Mouse (Mus musculus) MEL (cell line): ENCODE results near the gene Olfr520. TPM values are rescaled to one million over a fixed set of nuclear protein-coding genes. Genes with fewer than 3 reads are reported as not detected.

Experiments
- DNase-seq: peaks from one replicate; pipeline ENCODE4 v3.0.0; 2011; ENCODE audit warnings: low read depth, low spot score
- H3K27ac ChIP-seq: 2 replicates; pipeline ENCODE4 v1.5.1; 2012; ENCODE audit warnings: low read depth, mild to moderate bottlenecking, control low read depth, low read length, moderate library complexity; ENCODE audit not compliant: control insufficient read depth
- H3K27me3 ChIP-seq, 2 experiments: fragments of 150-350 bp in 1 of 2; sonication (generic) in 1 of 2; 2 replicates each; pipeline ENCODE4 v1.6.1; 2012; ENCODE audit warnings: low read length in 2 of 2, mild to moderate bottlenecking in 2 of 2, improper control_type of control experiment in 1 of 2, moderate library complexity in 1 of 2; ENCODE audit not compliant: insufficient read depth in 2 of 2, control insufficient read depth in 1 of 2
- H3K36me3 ChIP-seq, 2 experiments: 2 replicates each; pipeline ENCODE4 v1.6.1; 2012 to 2014; ENCODE audit warnings: low read length in 2 of 2, improper control_type of control experiment in 1 of 2, inconsistent platforms in 1 of 2, mild to moderate bottlenecking in 1 of 2; ENCODE audit not compliant: insufficient read depth in 2 of 2, control insufficient read depth in 1 of 2
- H3K4me1 ChIP-seq, 2 experiments: fragments of 150-350 bp in 1 of 2; sonication (generic) in 1 of 2; 2 replicates each; pipeline ENCODE4 v1.6.1; 2012; ENCODE audit warnings: low read length in 2 of 2, improper control_type of control experiment in 1 of 2, mild to moderate bottlenecking in 1 of 2; ENCODE audit not compliant: insufficient read depth in 2 of 2, control insufficient read depth in 1 of 2
- H3K4me3 ChIP-seq, 2 experiments: fragments of 150-350 bp in 1 of 2; sonication (generic) in 1 of 2; 2 replicates each; pipeline ENCODE4 v1.5.1; 2012; ENCODE audit warnings: low read depth in 2 of 2, low read length in 2 of 2, mild to moderate bottlenecking in 2 of 2, moderate library complexity in 2 of 2, control low read depth in 1 of 2, improper control_type of control experiment in 1 of 2; ENCODE audit not compliant: control insufficient read depth in 1 of 2, insufficient read depth in 1 of 2
- H3K79me2 ChIP-seq: 2 replicates; pipeline ENCODE4 v1.6.1; 2012; ENCODE audit warnings: mild to moderate bottlenecking, low read length, moderate library complexity; ENCODE audit not compliant: control insufficient read depth, poor library complexity, insufficient read depth
- H3K9ac ChIP-seq: 2 replicates; pipeline ENCODE4 v1.6.1; 2012; ENCODE audit warnings: low read depth, mild to moderate bottlenecking, control low read depth, low read length, moderate library complexity; ENCODE audit not compliant: control insufficient read depth, poor library complexity, severe bottlenecking
- H3K9me3 ChIP-seq: fragments of 150-350 bp; sonication (generic); replicated peaks from 2 replicates; pipeline ENCODE4 v1.6.1; 2012; ENCODE audit warnings: mild to moderate bottlenecking, low read length, improper control_type of control experiment, moderate library complexity; ENCODE audit not compliant: insufficient read depth
- CHD1 ChIP-seq: IDR thresholded peaks from 2 replicates; pipeline ENCODE4 v1.6.1; 2012; ENCODE audit warnings: low read depth, mild to moderate bottlenecking, inconsistent platforms, low read length, improper control_type of control experiment
- CHD2 ChIP-seq: IDR thresholded peaks from 2 replicates; pipeline ENCODE4 v1.6.1; 2011; ENCODE audit warnings: low read length, improper control_type of control experiment
- E2F4 ChIP-seq: IDR thresholded peaks from 2 replicates; pipeline ENCODE4 v1.6.1; 2011; ENCODE audit warnings: low read depth, low read length, improper control_type of control experiment, borderline replicate concordance
- ELF1 ChIP-seq: IDR thresholded peaks from 2 replicates; pipeline ENCODE4 v1.6.1; 2014; ENCODE audit warnings: low read depth, mild to moderate bottlenecking, inconsistent platforms, low read length, improper control_type of control experiment, moderate library complexity
- GABPA ChIP-seq: IDR thresholded peaks from 2 replicates; pipeline ENCODE4 v1.6.1; 2012; ENCODE audit warnings: low read depth, mild to moderate bottlenecking, inconsistent platforms, low read length, improper control_type of control experiment, moderate library complexity
- GATA1 ChIP-seq: IDR thresholded peaks from 2 replicates; pipeline ENCODE4 v1.6.1; 2011; ENCODE audit warnings: low read depth, low read length, improper control_type of control experiment
- HCFC1 ChIP-seq: IDR thresholded peaks from 2 replicates; pipeline ENCODE4 v1.6.1; 2012; ENCODE audit warnings: low read depth, mild to moderate bottlenecking, inconsistent platforms, low read length, improper control_type of control experiment, moderate library complexity
- JUND ChIP-seq: IDR thresholded peaks from 2 replicates; pipeline ENCODE4 v1.6.1; 2011; ENCODE audit warnings: low read depth, mild to moderate bottlenecking, improper control_type of control experiment, low read length
- KAT2A ChIP-seq: conservative IDR thresholded peaks from 2 replicates; pipeline ENCODE4 v1.6.1; 2012; ENCODE audit warnings: low read depth, low read length, improper control_type of control experiment, inconsistent platforms
- MAFK ChIP-seq: IDR thresholded peaks from 2 replicates; pipeline ENCODE4 v1.6.1; 2011; ENCODE audit warnings: low read depth, mild to moderate bottlenecking, low read length, improper control_type of control experiment, borderline replicate concordance
- MAX ChIP-seq: IDR thresholded peaks from 2 replicates; pipeline ENCODE4 v1.6.1; 2011; ENCODE audit warnings: low read length, improper control_type of control experiment
- MAZ ChIP-seq: IDR thresholded peaks from 2 replicates; pipeline ENCODE4 v1.6.1; 2012; ENCODE audit warnings: low read depth, mild to moderate bottlenecking, inconsistent platforms, low read length, improper control_type of control experiment
- MEF2A ChIP-seq: IDR thresholded peaks from 2 replicates; pipeline ENCODE4 v1.6.1; 2014; ENCODE audit warnings: low read depth, mild to moderate bottlenecking, inconsistent platforms, low read length, improper control_type of control experiment; ENCODE audit not compliant: poor library complexity, insufficient replicate concordance, severe bottlenecking; ENCODE audit errors: extremely low read depth
- MXI1 ChIP-seq: IDR thresholded peaks from 2 replicates; pipeline ENCODE4 v1.6.1; 2011; ENCODE audit warnings: mild to moderate bottlenecking, low read depth, low read length, improper control_type of control experiment
- MYB ChIP-seq: IDR thresholded peaks from 2 replicates; pipeline ENCODE4 v1.6.1; 2011; ENCODE audit warnings: mild to moderate bottlenecking, low read depth, low read length, improper control_type of control experiment
- NRF1 ChIP-seq: IDR thresholded peaks from 2 replicates; pipeline ENCODE4 v1.6.1; 2014; ENCODE audit warnings: low read depth, mild to moderate bottlenecking, inconsistent platforms, low read length, improper control_type of control experiment, moderate library complexity; ENCODE audit not compliant: poor library complexity, insufficient read depth, severe bottlenecking
- POLR2A ChIP-seq, 2 experiments: IDR thresholded peaks; 2 replicates each; pipeline ENCODE4 v1.6.1; 2011 to 2012; ENCODE audit warnings: low read length in 2 of 2, mild to moderate bottlenecking in 2 of 2, control low read depth in 1 of 2, improper control_type of control experiment in 1 of 2, low read depth in 1 of 2, moderate library complexity in 1 of 2; ENCODE audit not compliant: control insufficient read depth in 1 of 2, insufficient read depth in 1 of 2, poor library complexity in 1 of 2
- POLR2AphosphoS2 ChIP-seq: IDR thresholded peaks from 2 replicates; pipeline ENCODE4 v1.6.1; 2011; ENCODE audit warnings: low read length, improper control_type of control experiment
- RAD21 ChIP-seq: IDR thresholded peaks from 2 replicates; pipeline ENCODE4 v1.6.1; 2011; ENCODE audit warnings: mild to moderate bottlenecking, low read depth, low read length, improper control_type of control experiment
- SMC3 ChIP-seq: IDR thresholded peaks from 2 replicates; pipeline ENCODE4 v1.6.1; 2011; ENCODE audit warnings: low read depth, low read length, improper control_type of control experiment
- TAL1 ChIP-seq: IDR thresholded peaks from 2 replicates; pipeline ENCODE4 v1.6.1; 2012; ENCODE audit warnings: mild to moderate bottlenecking, inconsistent platforms, low read length, moderate library complexity, mixed read lengths
- TBP ChIP-seq: IDR thresholded peaks from 2 replicates; pipeline ENCODE4 v1.8.0; 2011; ENCODE audit warnings: low read depth, low read length, improper control_type of control experiment
- UBTF ChIP-seq: IDR thresholded peaks from 2 replicates; pipeline ENCODE4 v1.6.1; 2012; ENCODE audit warnings: low read depth, mild to moderate bottlenecking, inconsistent platforms, low read length, improper control_type of control experiment, moderate library complexity, borderline replicate concordance; ENCODE audit not compliant: insufficient read depth
- USF1 ChIP-seq: IDR thresholded peaks from 2 replicates; pipeline ENCODE4 v1.6.1; 2014; ENCODE audit warnings: low read depth, mild to moderate bottlenecking, inconsistent platforms, low read length, improper control_type of control experiment, moderate library complexity
- ZC3H11A ChIP-seq: IDR thresholded peaks from 2 replicates; pipeline ENCODE4 v1.6.1; 2012; ENCODE audit warnings: low read depth, mild to moderate bottlenecking, inconsistent platforms, low read length, improper control_type of control experiment
- polyA plus RNA-seq, 2 experiments: library from polyadenylated mRNA; stranded (reverse) in 1 of 2; unstranded in 1 of 2; fragments of >175 nt in 1 of 2; fragments of >200 nt in 1 of 2; gene quantifications; 2 replicates each; pipeline versions ENCODE4 v1.2.1 to v1.2.4; 2012; ENCODE audit warnings: low replicate concordance in 2 of 2, low read depth in 1 of 2; ENCODE audit not compliant: insufficient read length in 2 of 2, insufficient read depth in 1 of 2, missing spikeins in 1 of 2
- total RNA-seq: library from RNA; depleted of rRNA; stranded (reverse); fragments of 300-350 nt; gene quantifications from 2 replicates; pipeline ENCODE4 v1.2.3, GENCODE M21; 2012

Gene Olfr520
- total and polyA plus RNA-seq, 3 experiments: not detected

DNA sequence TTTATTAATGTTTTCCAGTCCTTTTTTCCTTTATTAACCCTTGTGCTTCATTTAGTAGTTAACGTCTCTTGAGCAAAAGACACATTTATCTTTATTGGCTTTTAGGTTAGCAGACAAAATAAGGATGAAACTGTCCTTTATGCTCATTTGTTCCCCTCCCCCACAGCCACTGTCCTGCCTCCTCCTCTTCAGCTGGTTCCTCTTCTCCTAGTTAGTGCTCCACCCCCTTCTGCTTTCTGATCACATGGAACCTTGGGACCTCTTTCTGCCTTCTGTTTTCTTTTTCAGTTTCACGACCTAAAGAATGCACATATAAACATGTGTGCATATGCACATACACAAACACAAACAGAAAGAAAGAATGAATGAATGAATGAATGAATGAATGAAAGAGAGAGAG is 51.8 kb downstream of the Olfr520 start:
- no peaks in the 10 kb centered on the region for H3K79me2 ChIP-seq
- H3K4me3 ChIP-seq: no peak overlapping the region
- no peak overlapping the region for H3K27ac ChIP-seq
- H3K9ac ChIP-seq: no peak overlapping the region
- peaks cover 0 to 2% of the 10 kb centered on the region in 2 experiments; a peak in 1 of 4 replicates for H3K36me3 ChIP-seq
- H3K9me3 ChIP-seq: no peaks in the 10 kb centered on the region
- no peak for TF ChIP-seq MAX
- TF ChIP-seq CHD2: no peak
- TF ChIP-seq GABPA: no peak
- no peak for TF ChIP-seq MYB
- no peak for TF ChIP-seq SMC3
- no peak for TF ChIP-seq USF1
- no peak for TF ChIP-seq ELF1
- TF ChIP-seq MEF2A: no peak
- no peak for TF ChIP-seq POLR2A (IDR thresholded peaks at IDR 0.05; ENCODE audit: control insufficient read depth in 1 of 2, insufficient read depth in 1 of 2, low read depth in 1 of 2, low read length in 2 of 2, poor library complexity in 1 of 2)
- TF ChIP-seq E2F4: no peak
- TF ChIP-seq, all 39 proteins: peak for 0
- peaks cover 0 to 2% of the 10 kb centered on the region in 2 experiments; a peak in 1 of 4 replicates for H3K4me1 ChIP-seq
- H3K27me3 ChIP-seq: peaks cover 0 to 2% of the 10 kb centered on the region in 2 experiments; a peak in 1 of 4 replicates
- peak; percentile 45 for DNase-seq

GRCm38 (mm10) chr7:99783421-99783820 is 53.3 kb downstream of the Olfr520 start:
- TF ChIP-seq POLR2A (IDR thresholded peaks at IDR 0.05; ENCODE audit: control insufficient read depth in 1 of 2, insufficient read depth in 1 of 2, low read depth in 1 of 2, low read length in 2 of 2, poor library complexity in 1 of 2): no peak
- TF ChIP-seq TBP: no peak
- no peak for TF ChIP-seq GABPA
- TF ChIP-seq ZC3H11A: no peak
- TF ChIP-seq POLR2AphosphoS2: no peak
- TF ChIP-seq MXI1: no peak
- TF ChIP-seq NRF1: no peak

DNA sequence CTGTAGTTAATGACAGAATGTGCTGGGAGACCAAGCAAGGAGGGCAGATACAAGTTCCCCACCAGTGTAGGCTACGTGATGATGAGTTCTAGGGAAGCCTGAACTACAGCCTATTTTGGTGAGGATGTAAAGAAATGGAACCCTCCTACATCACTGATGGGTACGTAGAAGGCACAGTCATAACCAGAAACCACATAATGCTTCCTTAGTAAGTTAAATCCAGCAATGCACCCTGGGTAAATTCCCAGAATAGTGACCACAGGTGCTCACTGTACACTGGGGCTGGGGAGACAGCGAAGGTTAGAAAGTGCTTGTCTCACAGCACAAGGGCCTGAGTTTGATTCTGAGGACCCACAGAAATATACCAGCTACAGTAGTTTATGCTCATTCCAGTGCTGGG is 55.5 kb downstream of the Olfr520 start:
- no peak for DNase-seq
- H3K9ac ChIP-seq: no peak overlapping the region
- H3K9me3 ChIP-seq: no peaks in the 10 kb centered on the region
- peaks cover 0 to 2% of the 10 kb centered on the region in 2 experiments; a peak in 1 of 4 replicates for H3K4me1 ChIP-seq
- no peak overlapping the region for H3K27ac ChIP-seq
- no peak overlapping the region for H3K4me3 ChIP-seq
- no peaks in the 10 kb centered on the region for H3K79me2 ChIP-seq
- peaks cover 2 to 9% of the 10 kb centered on the region in 2 experiments for H3K27me3 ChIP-seq
- TF ChIP-seq GATA1: no peak
- TF ChIP-seq MXI1: no peak
- no peak for TF ChIP-seq MAZ
- TF ChIP-seq E2F4: no peak
- no peak for TF ChIP-seq GABPA
- no peak for TF ChIP-seq JUND
- no peak for TF ChIP-seq CHD1
- TF ChIP-seq KAT2A: no peak
- TF ChIP-seq MAFK: no peak
- no peak for TF ChIP-seq HCFC1
- TF ChIP-seq MEF2A: no peak
- TF ChIP-seq UBTF: no peak
- TF ChIP-seq TAL1: no peak
- TF ChIP-seq MAX: no peak
- TF ChIP-seq RAD21: no peak
- peaks cover 0 to 2% of the 10 kb centered on the region in 2 experiments; a peak in 1 of 4 replicates for H3K36me3 ChIP-seq

More at GRCm38 (mm10) chr7:99783421-99783820, 53.3 kb downstream of the Olfr520 start:
- Histone ChIP-seq H3K27ac (no peak overlapping the region), H3K36me3 (peaks cover 0 to 2% of the 10 kb centered on the region in 2 experiments; a peak in 1 of 4 replicates), H3K9me3 (no peaks in the 10 kb centered on the region), H3K9ac (no peak overlapping the region), H3K4me1 (peaks cover 0 to 2% of the 10 kb centered on the region in 2 experiments; a peak in 1 of 4 replicates), H3K79me2 (no peaks in the 10 kb centered on the region), H3K27me3 (peaks cover 0 to 4% of the 10 kb centered on the region in 2 experiments; a peak in 2 of 4 replicates), H3K4me3 (no peak overlapping the region)
- no peak for DNase-seq
